Mouse (Mus musculus): ENCODE measurements around the gene Calhm4. TPM values are rescaled to one million over a fixed set of nuclear protein-coding genes. Genes with fewer than 3 reads are reported as not detected.
"Not testable (repeated sequence)": the region's sequence is repeated elsewhere in the genome, so short reads cannot be mapped to it uniquely, and the experiment has no call there.

The Calhm4 gene
- total RNA-seq, 1 experiment from 2014 or later = not detected

DNA sequence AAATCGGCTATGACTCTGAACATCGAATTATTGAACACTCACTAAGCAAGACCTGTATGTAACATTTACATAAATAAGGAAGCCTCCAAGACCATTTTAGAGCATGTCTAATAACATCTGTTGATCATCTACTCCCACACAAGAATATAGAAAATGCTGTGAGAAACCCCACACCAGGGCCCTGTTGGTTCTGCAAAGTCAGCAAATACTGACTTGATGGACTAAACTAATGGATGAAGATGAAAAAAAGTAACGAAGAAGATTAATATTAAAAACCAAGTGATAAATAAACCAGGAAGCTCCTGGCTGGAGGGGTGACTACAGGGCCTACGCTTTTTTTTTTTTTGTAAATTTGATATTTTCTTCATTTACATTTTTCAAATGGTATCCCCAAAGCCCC lies 31.5 kb downstream of the Calhm4 start:
- ATAC-seq (ENCODE audit: extremely low read depth, insufficient number of reproducible peaks, low FRiP score, poor library complexity, severe bottlenecking) = no peak

DNA sequence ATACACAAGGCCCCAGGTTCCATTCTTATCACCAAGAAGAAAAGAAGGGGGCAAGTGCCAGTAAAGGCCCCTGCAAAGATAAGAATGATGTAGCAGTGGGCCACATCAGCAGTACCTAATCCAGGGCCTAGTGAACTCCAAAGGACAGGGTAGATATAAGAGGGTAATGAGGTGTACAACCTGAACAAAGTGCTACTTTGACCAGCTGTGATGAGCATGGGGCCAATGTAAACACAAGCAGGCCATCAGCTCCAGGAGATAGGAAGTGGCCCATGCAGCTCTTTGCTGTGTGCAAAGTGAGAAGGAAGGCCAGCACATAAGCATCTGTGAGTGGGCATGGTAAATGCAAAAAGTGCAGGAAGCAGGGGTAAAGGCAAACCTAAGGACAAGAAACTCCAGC lies 45.7 kb downstream of the Calhm4 start:
- ATAC-seq (ENCODE audit: extremely low read depth, insufficient number of reproducible peaks, low FRiP score, poor library complexity, severe bottlenecking) = no peak

DNA sequence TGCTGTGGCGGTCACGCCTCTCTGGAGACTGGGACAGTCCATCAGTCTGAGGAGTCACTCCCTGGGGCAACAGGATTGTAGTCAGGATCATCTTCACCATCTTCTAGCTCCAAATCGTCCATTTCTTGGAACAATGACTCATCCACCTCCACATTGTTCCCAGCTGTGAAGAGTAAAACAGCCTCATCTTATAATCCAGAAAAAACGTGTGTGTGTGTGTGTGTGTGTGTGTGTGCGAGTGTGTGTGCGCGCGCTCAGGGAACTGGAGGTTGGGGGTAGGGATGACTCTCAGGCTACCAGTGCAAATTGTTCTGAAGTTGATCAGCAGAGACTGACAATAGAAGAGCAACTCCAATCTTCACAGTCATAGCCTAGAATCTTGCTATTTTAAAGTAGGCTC lies 47.4 kb downstream of the Calhm4 start:
- ATAC-seq (ENCODE audit: extremely low read depth, insufficient number of reproducible peaks, low FRiP score, poor library complexity, severe bottlenecking) = not testable (repeated sequence)

Other genes starting within 250 kb of the Calhm4 start
- gene Sult3a1, start 186.6 kb downstream of the Calhm4 start, total RNA-seq (2017) = not detected in 2 replicates
- gene Rsph4a, start 139.2 kb downstream of the Calhm4 start, total RNA-seq (2017) = not detected in 2 replicates
- 88.9 and 92.9 TPM in 2 replicates for gene Zup1, start 93.0 kb downstream of the Calhm4 start, total RNA-seq (2017)
- 34.7 and 45.9 TPM in 2 replicates for gene Rwdd1, start 24.7 kb downstream of the Calhm4 start, total RNA-seq (2017)
- gene Trappc3l, start 6.7 kb downstream of the Calhm4 start, total RNA-seq (2017) = not detected in 2 replicates
- gene Calhm5, start 52.2 kb upstream of the Calhm4 start, total RNA-seq (2017) = not detected in 2 replicates
- 7.3 and 7.6 TPM in 2 replicates for gene Calhm6, start 83.7 kb upstream of the Calhm4 start, total RNA-seq (2017)
- 4.7 and 5.1 TPM in 2 replicates for gene Dse, start 163.4 kb upstream of the Calhm4 start, total RNA-seq (2017)
- gene Tspyl1, start 237.9 kb upstream of the Calhm4 start, total RNA-seq (2017) = 90.4 and 96.0 TPM in 2 replicates

All from neutrophil, adult 5-6 weeks (primary cell).